Comparison of ENCODE assay signal across 8 mouse cellular contexts in genomic region chr14:16574925-16575721, GRCm38 (mm10).
DNase-seq lines count a peak whose midpoint lies in the region; ATAC-seq and TF ChIP-seq lines count a peak whose summit lies in the region.

No protein-coding gene starts in this region.

- no peaks in the 10 kb centered on the region for H3K36me3 ChIP-seq in hindbrain, postnatal 0 days (ENCODE audit: insufficient read depth, low read length)

- peak; percentile 86 for ATAC-seq in hindbrain, postnatal 0 days

- peak overlapping the region; percentile 68 for H3K4me3 ChIP-seq in hindbrain, postnatal 0 days (ENCODE audit: low read length)
- H3K4me3 ChIP-seq in left cerebral cortex, adult 2 months: peak overlapping the region; percentile 68

- H3K4me1 ChIP-seq in hindbrain, postnatal 0 days (ENCODE audit: insufficient read depth, low read length): no peaks in the 10 kb centered on the region

- intact Hi-C loops in left cerebral cortex, adult 2 months (cut with DNase I): loop anchor here (5.0 kb wide), 3 partner anchors 102 to 162 kb away; no protein-coding TSS in a partner anchor

- H3K9ac ChIP-seq in hindbrain, postnatal 0 days (replicated peaks; ENCODE audit: low read length): peak overlapping the region; percentile 53

- under 1% methylated on average over 52 of the region's 52 CpGs for WGBS in hindbrain, postnatal 0 days

- 0 out of 2 replicates have a peak, but pooled peaks cover 11% of the 10 kb centered on the region for H3K27me3 ChIP-seq in hindbrain, postnatal 0 days (ENCODE audit: insufficient read depth, low read length)

- peak; percentile 26 for TF ChIP-seq CTCF in hindbrain, postnatal 0 days (IDR thresholded peaks at IDR 0.05; ENCODE audit: low read depth)
- no peak; the same call in 1 of the 2 replicates for TF ChIP-seq CTCF in left cerebral cortex, adult 2 months (IDR thresholded peaks at IDR 0.05)

- no peaks in the 10 kb centered on the region for H3K9me3 ChIP-seq in hindbrain, postnatal 0 days (ENCODE audit: low read length)

- peak overlapping the region; percentile 100 for H3K4me2 ChIP-seq in hindbrain, postnatal 0 days (ENCODE audit: low read depth, low read length)

- H3K27ac ChIP-seq in hindbrain, postnatal 0 days: peak overlapping the region; percentile 51; the same call in 1 of the 2 replicates
- peak overlapping the region; percentile 77 for H3K27ac ChIP-seq in left cerebral cortex, adult 2 months

- DNase-seq in adrenal gland, postnatal 36 days: peak; percentile 88 to 89
- peak; percentile 88 for DNase-seq in embryo, embryonic 11.5 days (ENCODE audit: low read depth, low spot score)
- DNase-seq in gastrocnemius, postnatal 25 days: peak; percentile 80
- DNase-seq in hindbrain, postnatal 0 days (ENCODE audit: low spot score): peak; percentile 79
- DNase-seq in left cerebral cortex, adult 2 months (ENCODE audit: extremely low spot score in 1 of 2, low spot score in 2 of 2): peak; percentile 73 to 75
- peak; percentile 80 for DNase-seq in lung, postnatal 36 days
- DNase-seq in retina, postnatal 7 days (ENCODE audit: low read depth, low spot score): peak; percentile 66
- DNase-seq in B cell, adult 2 months: no peak

Comparison
In these comparisons a context has a peak if more than half of its experiments do, and no peak if none do; other contexts are left out.
1. DNase-seq: peak in adrenal gland, postnatal 36 days (2 of 2), embryo, embryonic 11.5 days (single experiment), gastrocnemius, postnatal 25 days (single experiment), hindbrain, postnatal 0 days (single experiment), left cerebral cortex, adult 2 months (2 of 2), lung, postnatal 36 days (single experiment) and retina, postnatal 7 days (single experiment); none in B cell, adult 2 months (0 of 2).